Comparison of ENCODE assay signal across 8 mouse cellular contexts in the genomic region with DNA sequence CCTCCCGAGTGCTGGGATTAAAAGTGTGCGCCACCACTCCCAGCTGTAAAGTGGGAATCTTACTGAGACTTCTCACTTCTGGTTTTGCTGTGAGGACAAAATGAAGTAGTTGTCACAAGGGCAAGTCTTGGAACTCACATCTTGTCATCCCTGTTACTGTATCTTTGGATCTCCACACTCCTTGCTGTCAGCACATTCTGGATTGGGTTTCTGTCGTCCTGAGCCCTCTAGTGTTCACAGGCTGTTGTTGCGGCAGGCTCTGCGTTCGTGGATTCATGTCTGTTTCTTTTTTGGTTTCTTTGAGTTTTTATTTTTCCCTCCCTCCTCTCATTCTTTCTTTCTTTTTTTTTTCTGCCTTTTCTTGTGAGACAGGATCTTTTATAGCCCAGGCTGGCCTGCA. TPM values are rescaled to one million over a fixed set of nuclear protein-coding genes. Genes with fewer than 3 reads are reported as not detected.
DNase-seq lines count a peak whose midpoint lies in the region; ATAC-seq and TF ChIP-seq lines count a peak whose summit lies in the region.

No protein-coding gene starts in this region.

- no peaks in the 10 kb centered on the region for H3K27me3 ChIP-seq in kidney, adult 2 months (replicated peaks; ENCODE audit: control insufficient read depth, insufficient read depth, low read length)
- H3K27me3 ChIP-seq in kidney, embryonic 15.5 days: 0 out of 2 replicates have a peak, but pooled peaks cover 2% of the 10 kb centered on the region
- no peaks in the 10 kb centered on the region for H3K27me3 ChIP-seq in MEL (ENCODE audit: control insufficient read depth in 1 of 2, insufficient read depth in 2 of 2, low read length in 2 of 2)
- H3K27me3 ChIP-seq in liver, embryonic 12.5 days (replicated peaks): no peaks in the 10 kb centered on the region
- no peaks in the 10 kb centered on the region for H3K27me3 ChIP-seq in forebrain, embryonic 16.5 days (replicated peaks; ENCODE audit: control insufficient read depth, insufficient read depth, low read length)

- H3K9me3 ChIP-seq in kidney, embryonic 15.5 days (replicated peaks): no peaks in the 10 kb centered on the region
- H3K9me3 ChIP-seq in MEL (replicated peaks; ENCODE audit: insufficient read depth, low read length): no peaks in the 10 kb centered on the region
- H3K9me3 ChIP-seq in liver, embryonic 12.5 days (replicated peaks): no peaks in the 10 kb centered on the region
- no peaks in the 10 kb centered on the region for H3K9me3 ChIP-seq in forebrain, embryonic 16.5 days (ENCODE audit: control insufficient read depth, low read length)

- no peaks in the 10 kb centered on the region for H3K4me1 ChIP-seq in kidney, adult 2 months (ENCODE audit: control insufficient read depth, insufficient read depth, low read length)
- H3K4me1 ChIP-seq in kidney, embryonic 15.5 days: peaks cover 16% of the 10 kb centered on the region; the same call in 1 of the 2 replicates
- H3K4me1 ChIP-seq in MEL (ENCODE audit: control insufficient read depth in 1 of 2, insufficient read depth in 2 of 2, low read length in 2 of 2): peaks cover 25 to 41% of the 10 kb centered on the region in 2 experiments
- peaks cover 90% of the 10 kb centered on the region for H3K4me1 ChIP-seq in liver, embryonic 12.5 days
- no peaks in the 10 kb centered on the region for H3K4me1 ChIP-seq in forebrain, embryonic 16.5 days (replicated peaks; ENCODE audit: control insufficient read depth, insufficient read depth, low read length)

- peak; percentile 90 for TF ChIP-seq CTCF in kidney, adult 2 months (conservative IDR thresholded peaks at IDR 0.05; ENCODE audit: insufficient read depth, insufficient read length, low read depth, low read length)
- peak; percentile 83 to 93 (median 88) for TF ChIP-seq CTCF in MEL (IDR thresholded peaks at IDR 0.05 in 2 of 3, conservative IDR thresholded peaks at IDR 0.05 in 1 of 3; ENCODE audit: control insufficient read depth in 1 of 3, insufficient read depth in 1 of 3, low read depth in 2 of 3, low read length in 3 of 3, poor library complexity in 1 of 3, severe bottlenecking in 1 of 3)

- H3K4me2 ChIP-seq in kidney, embryonic 15.5 days: no peak overlapping the region
- H3K4me2 ChIP-seq in liver, embryonic 12.5 days: peak overlapping the region; percentile 54
- no peak overlapping the region for H3K4me2 ChIP-seq in forebrain, embryonic 16.5 days (ENCODE audit: low read length)

- WGBS in kidney, adult 2 months: 32% methylated on average over 6 of the region's 6 CpGs
- WGBS in kidney, embryonic 15.5 days: 32% methylated on average over 6 of the region's 6 CpGs
- WGBS in liver, embryonic 12.5 days (ENCODE audit: insufficient replicate concordance): 31% methylated on average over 6 of the region's 6 CpGs
- WGBS in forebrain, embryonic 16.5 days: 35% methylated on average over 6 of the region's 6 CpGs

- TF ChIP-seq POLR2A in kidney, adult 2 months (IDR thresholded peaks at IDR 0.05; ENCODE audit: low read depth, low read length): no peak
- no peak for TF ChIP-seq POLR2A in MEL (IDR thresholded peaks at IDR 0.05; ENCODE audit: control insufficient read depth in 1 of 2, insufficient read depth in 1 of 2, low read depth in 1 of 2, low read length in 2 of 2, poor library complexity in 1 of 2)

- peak; percentile 81 for TF ChIP-seq RAD21 in MEL (IDR thresholded peaks at IDR 0.05; ENCODE audit: low read depth, low read length)

- no peak overlapping the region for H3K27ac ChIP-seq in kidney, adult 2 months (ENCODE audit: insufficient read depth, low read depth, low read length)
- H3K27ac ChIP-seq in kidney, embryonic 15.5 days: no peak overlapping the region
- H3K27ac ChIP-seq in MEL (ENCODE audit: control insufficient read depth, low read depth, low read length): peak overlapping the region; percentile 70
- H3K27ac ChIP-seq in liver, embryonic 12.5 days: peak overlapping the region; percentile 100
- no peak overlapping the region for H3K27ac ChIP-seq in forebrain, embryonic 16.5 days (ENCODE audit: low read length)

- H3K79me2 ChIP-seq in MEL (ENCODE audit: control insufficient read depth, insufficient read depth, low read length, poor library complexity): no peaks in the 10 kb centered on the region

- DNase-seq in kidney, adult 2 months: peak; percentile 66
- DNase-seq in MEL (ENCODE audit: low read depth, low spot score): peak; percentile 87
- DNase-seq in embryo, embryonic 11.5 days (ENCODE audit: low read depth, low spot score): peak; percentile 53
- DNase-seq in heart, postnatal 4 days: peak; percentile 72
- DNase-seq in right cerebral cortex, adult 2 months (ENCODE audit: low spot score in 2 of 2): peak; percentile 72 to 79

- H3K4me3 ChIP-seq in kidney, adult 2 months (ENCODE audit: insufficient read depth, low read depth, low read length): no peak overlapping the region
- H3K4me3 ChIP-seq in kidney, embryonic 15.5 days (replicated peaks): no peak overlapping the region
- H3K4me3 ChIP-seq in MEL (ENCODE audit: control insufficient read depth in 1 of 2, insufficient read depth in 1 of 2, low read depth in 2 of 2, low read length in 2 of 2): peak overlapping the region; percentile 44 to 66
- H3K4me3 ChIP-seq in liver, embryonic 12.5 days: peak overlapping the region; percentile 14; the same call in 1 of the 2 replicates
- H3K4me3 ChIP-seq in forebrain, embryonic 16.5 days (replicated peaks; ENCODE audit: low read length): no peak overlapping the region

- H3K36me3 ChIP-seq in kidney, adult 2 months (ENCODE audit: control insufficient read depth, insufficient read depth, low read length): no peaks in the 10 kb centered on the region
- no peaks in the 10 kb centered on the region for H3K36me3 ChIP-seq in kidney, embryonic 15.5 days
- H3K36me3 ChIP-seq in MEL (ENCODE audit: control insufficient read depth in 1 of 2, insufficient read depth in 2 of 2, low read length in 2 of 2): peaks cover 0 to 32% of the 10 kb centered on the region in 2 experiments; a peak in 2 of 4 replicates
- H3K36me3 ChIP-seq in liver, embryonic 12.5 days: no peaks in the 10 kb centered on the region
- H3K36me3 ChIP-seq in forebrain, embryonic 16.5 days (ENCODE audit: control insufficient read depth, insufficient read depth): no peaks in the 10 kb centered on the region

- H3K9ac ChIP-seq in kidney, embryonic 15.5 days: no peak overlapping the region
- H3K9ac ChIP-seq in MEL (ENCODE audit: control insufficient read depth, low read depth, low read length, poor library complexity, severe bottlenecking): peak overlapping the region; percentile 61
- H3K9ac ChIP-seq in liver, embryonic 12.5 days: peak overlapping the region; percentile 66
- no peak overlapping the region for H3K9ac ChIP-seq in forebrain, embryonic 16.5 days (replicated peaks; ENCODE audit: low read depth, low read length)

- peak in 1 of 2 experiments; percentile 49; a peak in 2 of 4 replicates for TF ChIP-seq EP300 in MEL (IDR thresholded peaks at IDR 0.05; ENCODE audit: low read depth in 1 of 2, low read length in 2 of 2)

- ATAC-seq in kidney, embryonic 15.5 days (replicated peaks; ENCODE audit: low FRiP score): no peak
- ATAC-seq in liver, embryonic 12.5 days: no peak
- ATAC-seq in forebrain, embryonic 16.5 days: no peak

TF ChIP-seq in MEL, 35 proteins besides CTCF, POLR2A, EP300 and RAD21 (continues in another document):
- TF ChIP-seq GATA1 (IDR thresholded peaks at IDR 0.05; ENCODE audit: low read depth, low read length) (0 out of 2 replicates have a peak, but pooled peaks have one; percentile 23), MYB (IDR thresholded peaks at IDR 0.05; ENCODE audit: low read depth, low read length) (no peak), GABPA (IDR thresholded peaks at IDR 0.05; ENCODE audit: low read depth, low read length) (0 out of 2 replicates have a peak, but pooled peaks have one; percentile 25), USF1 (IDR thresholded peaks at IDR 0.05; ENCODE audit: low read depth, low read length) (0 out of 2 replicates have a peak, but pooled peaks have one; percentile 12), JUND (IDR thresholded peaks at IDR 0.05; ENCODE audit: low read depth, low read length) (peak; percentile 56; the same call in 1 of the 2 replicates), RCOR1 (IDR thresholded peaks at IDR 0.05; ENCODE audit: low read depth, low read length) (0 out of 2 replicates have a peak, but pooled peaks have one; percentile 35), E2F4 (IDR thresholded peaks at IDR 0.05; ENCODE audit: borderline replicate concordance, low read depth, low read length) (0 out of 2 replicates have a peak, but pooled peaks have one; percentile 41), MXI1 (IDR thresholded peaks at IDR 0.05; ENCODE audit: low read depth, low read length) (peak; percentile 83)

RNA-seq across cellular contexts. Expression of a gene that starts 20.4 kb away (rescaled TPM):
- 42.5 and 43.5 TPM in 2 replicates for polyA plus RNA-seq in kidney, adult 2 months (2012; rRNA removed)
- 49.2 and 49.7 TPM in 2 replicates for polyA plus RNA-seq in kidney, embryonic 15.5 days (2015; fragmentation: Nextera tagmentation; extraction: Ambion mirVana)
- total RNA-seq in MEL (2012; rRNA removed): 14.8 and 18.4 TPM in 2 replicates
- polyA plus RNA-seq in MEL (2012; ENCODE audit: insufficient read depth in 1 of 2, insufficient read length in 2 of 2, low read depth in 1 of 2, low replicate concordance in 2 of 2, missing spikeins in 1 of 2): 10 to 100 TPM; 42.2 to 42.9 TPM
- 100 to 1,000 TPM; 138 to 145 TPM for total RNA-seq in heart, postnatal 4 days (2021)
- 20.8 and 23.6 TPM in 2 replicates for polyA plus RNA-seq in liver, embryonic 12.5 days (2016; fragmentation: Nextera tagmentation; extraction: Ambion mirVana)
- 75.5 and 84.7 TPM in 2 replicates for polyA plus RNA-seq in forebrain, embryonic 16.5 days (2015; fragmentation: Nextera tagmentation; extraction: Ambion mirVana)

RNA-seq across cellular contexts. Expression of a gene that starts 35.1 kb away (rescaled TPM):
- polyA plus RNA-seq in kidney, adult 2 months (2012; rRNA removed): 5.7 and 6.0 TPM in 2 replicates
- polyA plus RNA-seq in kidney, embryonic 15.5 days (2015; fragmentation: Nextera tagmentation; extraction: Ambion mirVana): 4.4 and 7.1 TPM in 2 replicates
- 7.3 and 7.6 TPM in 2 replicates for total RNA-seq in MEL (2012; rRNA removed)
- 10 to 100 TPM in 1 of 2 experiments, not detected in 1; 15.1 TPM for polyA plus RNA-seq in MEL (2012; ENCODE audit: insufficient read depth in 1 of 2, insufficient read length in 2 of 2, low read depth in 1 of 2, low replicate concordance in 2 of 2, missing spikeins in 1 of 2)
- 10 to 100 TPM; 15.7 to 20.5 TPM for total RNA-seq in heart, postnatal 4 days (2021)
- 3.0 and 3.4 TPM in 2 replicates for polyA plus RNA-seq in liver, embryonic 12.5 days (2016; fragmentation: Nextera tagmentation; extraction: Ambion mirVana)
- polyA plus RNA-seq in forebrain, embryonic 16.5 days (2015; fragmentation: Nextera tagmentation; extraction: Ambion mirVana): 19.6 and 20.6 TPM in 2 replicates

RNA-seq across cellular contexts. Expression of a gene that starts 45.8 kb away (rescaled TPM):
- polyA plus RNA-seq in kidney, adult 2 months (2012; rRNA removed): 2.6 and 4.9 TPM in 2 replicates
- polyA plus RNA-seq in kidney, embryonic 15.5 days (2015; fragmentation: Nextera tagmentation; extraction: Ambion mirVana): 1.6 and 2.3 TPM in 2 replicates
- 10.7 and 16.0 TPM in 2 replicates for total RNA-seq in MEL (2012; rRNA removed)
- polyA plus RNA-seq in MEL (2012; ENCODE audit: insufficient read depth in 1 of 2, insufficient read length in 2 of 2, low read depth in 1 of 2, low replicate concordance in 2 of 2, missing spikeins in 1 of 2): 10 to 100 TPM in 1 of 2 experiments, not detected in 1; 17.4 TPM
- 10 to 100 TPM; 40.9 to 42.5 TPM for total RNA-seq in heart, postnatal 4 days (2021)
- 22.4 and 22.6 TPM in 2 replicates for polyA plus RNA-seq in liver, embryonic 12.5 days (2016; fragmentation: Nextera tagmentation; extraction: Ambion mirVana)
- polyA plus RNA-seq in forebrain, embryonic 16.5 days (2015; fragmentation: Nextera tagmentation; extraction: Ambion mirVana): 0.20 and 0.48 TPM in 2 replicates

Comparison
In these comparisons a context has a peak if more than half of its experiments do, and no peak if none do; other contexts are left out.
1. H3K27ac ChIP-seq: peak in MEL (single experiment) and liver, embryonic 12.5 days (single experiment); none in kidney, adult 2 months (single experiment), kidney, embryonic 15.5 days (single experiment) and forebrain, embryonic 16.5 days (single experiment).
2. H3K4me3 ChIP-seq: peak in MEL (2 of 2) and liver, embryonic 12.5 days (single experiment); none in kidney, adult 2 months (single experiment), kidney, embryonic 15.5 days (single experiment) and forebrain, embryonic 16.5 days (single experiment).
3. H3K9ac ChIP-seq: peak in MEL (single experiment) and liver, embryonic 12.5 days (single experiment); none in kidney, embryonic 15.5 days (single experiment) and forebrain, embryonic 16.5 days (single experiment).
4. Peak in every context shown above with its lines, with median percentiles within 50 percentile points of each other: DNase-seq.